Mouse (Mus musculus) hindbrain, embryonic 16.5 days (tissue): Measurements from ENCODE around the gene Zfp169. TPM values are rescaled to one million over a fixed set of nuclear protein-coding genes. Genes with fewer than 3 reads are reported as not detected.
A peak's percentile ranks its signal among the peaks of the same experiment; 100 is the strongest.

ENCODE experiments used
- ATAC-seq: fragments of 200-750 bp; cut with Nextera tagmentation; 2 replicates; pipeline ENCODE4 v1.8.0; 2017; ENCODE audit warnings: moderate TSS enrichment, moderate library complexity
- H3K27ac ChIP-seq: fragments of 300-500 bp; sonication (generic); 2 replicates; pipeline ENCODE4 v1.5.1; 2014; ENCODE audit warnings: low read depth, mild to moderate bottlenecking, control low read depth, low read length, moderate library complexity
- H3K27me3 ChIP-seq: fragments of 300-500 bp; sonication (generic); replicated peaks from 2 replicates; pipeline ENCODE4 v1.6.1; 2014; ENCODE audit warnings: low read length; ENCODE audit not compliant: control insufficient read depth, insufficient read depth
- H3K36me3 ChIP-seq: fragments of 300-500 bp; sonication (generic); 2 replicates; pipeline ENCODE4 v1.6.1; 2014; ENCODE audit warnings: mild to moderate bottlenecking, low read length, moderate library complexity, mixed read lengths; ENCODE audit not compliant: control insufficient read depth, insufficient read depth
- H3K4me1 ChIP-seq: fragments of 300-500 bp; sonication (generic); 2 replicates; pipeline ENCODE4 v1.6.1; 2014; ENCODE audit warnings: low read depth, low read length; ENCODE audit not compliant: control insufficient read depth, insufficient read depth
- H3K4me2 ChIP-seq: fragments of 300-500 bp; sonication (generic); 2 replicates; pipeline ENCODE4 v1.6.1; 2014; ENCODE audit warnings: mild to moderate bottlenecking, low read length, control low read depth, moderate library complexity
- H3K4me3 ChIP-seq: fragments of 300-500 bp; sonication (generic); 2 replicates; pipeline ENCODE4 v1.5.1; 2014; ENCODE audit warnings: mild to moderate bottlenecking, low read length, control low read depth, moderate library complexity
- H3K9ac ChIP-seq: fragments of 300-500 bp; sonication (generic); 2 replicates; pipeline ENCODE4 v1.6.1; 2014; ENCODE audit warnings: low read depth, mild to moderate bottlenecking, control low read depth, low read length, moderate library complexity
- H3K9me3 ChIP-seq: fragments of 300-500 bp; sonication (generic); 2 replicates; pipeline ENCODE4 v1.6.1; 2014; ENCODE audit warnings: mild to moderate bottlenecking, low read length, moderate library complexity; ENCODE audit not compliant: control insufficient read depth
- WGBS: fragments of 180-500 bp; shearing (Covaris S2); extraction: QIAGEN DNeasy Blood & Tissue Kit; methylation state at CpG from one replicate; pipeline ENCODE4 v1.1.7; 2014; 5-methylcytosine and 5-hydroxymethylcytosine counted together
- polyA plus RNA-seq: library from polyadenylated mRNA; unstranded; fragments of >200 nt; fragmentation: Nextera tagmentation; extraction: Ambion mirVana; gene quantifications from 2 replicates; pipeline ENCODE4 v1.2.1, GENCODE M21; 2015

The Zfp169 gene
- polyA plus RNA-seq, 1 experiment from 2014 or later: 5.7 TPM

DNA sequence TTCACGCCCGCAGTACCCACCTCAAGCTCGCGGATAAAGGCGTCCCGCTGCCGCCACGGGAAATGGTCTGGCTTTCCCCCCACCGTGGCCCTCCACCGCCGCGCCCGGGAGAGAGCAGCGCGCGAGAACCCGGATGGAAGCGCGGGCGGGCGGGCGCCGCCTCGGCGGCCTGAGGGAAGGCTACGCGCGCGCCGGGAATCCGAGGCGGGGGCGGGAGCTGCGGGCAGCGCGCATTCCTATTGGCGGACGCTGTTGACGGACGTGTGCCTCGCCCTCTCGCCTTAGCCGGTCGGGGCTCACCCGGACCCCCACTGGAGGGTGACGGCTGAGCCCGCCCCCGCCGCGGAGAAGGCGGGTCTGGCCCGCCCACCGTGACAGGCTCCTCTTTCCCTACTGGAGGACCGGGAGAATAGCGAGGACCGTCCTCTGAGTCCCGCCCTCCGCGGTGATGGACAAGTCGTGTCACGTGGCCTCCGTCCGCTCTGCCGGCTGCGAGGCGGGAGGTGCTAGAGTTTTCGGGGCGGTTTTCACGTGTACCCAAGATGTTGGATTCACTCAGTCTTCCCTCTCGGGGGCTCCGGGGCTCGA lies 33.2 kb upstream of the Zfp169 start:
- no peaks in the 10 kb centered on the region for H3K9me3 ChIP-seq
- peak; percentile 98 for ATAC-seq
- peak overlapping the region; percentile 86 for H3K4me2 ChIP-seq
- peak overlapping the region; percentile 100 for H3K27ac ChIP-seq
- peak overlapping the region; percentile 82 for H3K4me3 ChIP-seq
- WGBS: 0% methylated on average over 46 of the region's 72 CpGs
- peak overlapping the region; percentile 100 for H3K9ac ChIP-seq
- no peaks in the 10 kb centered on the region for H3K36me3 ChIP-seq
- peaks cover 15% of the 10 kb centered on the region for H3K4me1 ChIP-seq
- no peaks in the 10 kb centered on the region for H3K27me3 ChIP-seq

DNA sequence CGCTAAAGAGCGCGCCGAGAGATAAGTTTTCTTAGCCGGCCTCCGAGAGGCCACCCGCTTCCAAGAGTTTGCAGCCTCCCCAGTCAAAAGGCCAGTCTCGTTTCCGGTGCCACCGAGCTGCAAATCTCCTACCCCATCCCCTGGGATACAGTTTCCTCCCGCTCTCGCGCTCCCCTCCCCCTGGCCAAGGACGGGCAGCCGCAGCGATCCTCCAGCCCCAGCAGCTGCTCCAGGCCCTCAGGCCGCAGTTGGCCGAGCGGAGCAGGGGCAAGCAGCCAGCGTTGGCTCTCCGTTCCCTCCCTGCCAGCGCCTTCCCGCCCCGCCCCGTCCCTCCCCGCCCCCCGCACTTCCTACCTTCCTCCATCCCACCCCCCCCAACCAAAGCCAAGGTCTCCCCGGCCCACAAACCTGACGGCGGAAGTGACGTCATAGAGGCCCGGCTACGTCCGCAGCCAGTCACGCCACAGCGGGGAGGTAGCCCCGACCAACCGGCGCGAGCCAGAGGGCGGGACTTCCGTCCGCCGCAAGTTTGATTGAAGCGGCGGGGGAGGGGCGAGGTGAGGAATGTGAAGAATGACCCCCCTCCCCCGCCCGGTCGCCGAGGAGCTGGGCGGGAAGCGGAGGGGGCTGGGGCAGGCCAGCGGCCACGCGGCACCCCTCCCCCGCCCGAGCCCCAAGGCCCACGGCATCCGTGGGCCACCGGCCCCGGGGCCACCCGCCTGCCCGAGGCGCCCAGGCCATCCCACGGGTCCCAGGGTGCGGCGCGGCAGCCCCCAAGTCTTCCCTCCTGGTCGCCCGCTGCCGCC lies 32.4 kb upstream of the Zfp169 start:
- WGBS: under 1% methylated on average over 52 of the region's 72 CpGs
- peak overlapping the region; percentile 76 for H3K4me2 ChIP-seq
- peak overlapping the region; percentile 82 for H3K4me3 ChIP-seq
- H3K9ac ChIP-seq: peak overlapping the region; percentile 100
- H3K36me3 ChIP-seq: no peaks in the 10 kb centered on the region
- no peaks in the 10 kb centered on the region for H3K9me3 ChIP-seq
- peak overlapping the region; percentile 100 for H3K27ac ChIP-seq
- peaks cover 18% of the 10 kb centered on the region for H3K4me1 ChIP-seq
- no peaks in the 10 kb centered on the region for H3K27me3 ChIP-seq
- peak; percentile 84 for ATAC-seq

DNA sequence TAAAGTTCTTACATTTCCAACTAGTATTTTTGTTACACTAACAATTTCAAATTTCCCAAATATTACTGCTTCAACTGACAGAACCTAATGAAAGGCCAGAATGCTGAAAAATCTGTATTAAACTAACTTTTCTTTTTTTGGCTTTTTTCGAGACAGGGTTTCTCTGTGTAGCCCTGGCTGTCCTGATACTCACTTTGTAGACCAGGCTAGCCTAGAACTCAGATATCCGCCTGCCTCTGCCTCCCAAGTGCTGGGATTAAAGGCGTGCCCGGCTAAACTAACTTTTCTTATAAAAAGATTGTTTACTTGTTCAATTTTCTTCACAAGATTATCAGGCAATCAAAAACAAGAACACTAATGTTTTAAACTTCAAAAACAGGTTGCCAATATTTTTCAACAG lies 31.6 kb upstream of the Zfp169 start:
- Histone ChIP-seq H3K27ac (no peak overlapping the region), H3K36me3 (no peaks in the 10 kb centered on the region), H3K27me3 (no peaks in the 10 kb centered on the region), H3K4me2 (peak overlapping the region; percentile 76), H3K4me1 (peaks cover 24% of the 10 kb centered on the region), H3K9me3 (no peaks in the 10 kb centered on the region), H3K4me3 (peak overlapping the region; percentile 82), H3K9ac (no peak overlapping the region)
- 47% methylated on average over 4 of the region's 4 CpGs for WGBS
- no peak for ATAC-seq

GRCm38 (mm10) chr13:48544391-48544790 lies 31.1 kb upstream of the Zfp169 start:
- H3K36me3 ChIP-seq: no peaks in the 10 kb centered on the region
- peaks cover 27% of the 10 kb centered on the region for H3K4me1 ChIP-seq
- no peak overlapping the region for H3K9ac ChIP-seq
- H3K4me3 ChIP-seq: no peak overlapping the region
- no peak overlapping the region for H3K27ac ChIP-seq
- no peak for ATAC-seq
- no peaks in the 10 kb centered on the region for H3K27me3 ChIP-seq
- H3K4me2 ChIP-seq: peak overlapping the region; percentile 37
- no peaks in the 10 kb centered on the region for H3K9me3 ChIP-seq

DNA sequence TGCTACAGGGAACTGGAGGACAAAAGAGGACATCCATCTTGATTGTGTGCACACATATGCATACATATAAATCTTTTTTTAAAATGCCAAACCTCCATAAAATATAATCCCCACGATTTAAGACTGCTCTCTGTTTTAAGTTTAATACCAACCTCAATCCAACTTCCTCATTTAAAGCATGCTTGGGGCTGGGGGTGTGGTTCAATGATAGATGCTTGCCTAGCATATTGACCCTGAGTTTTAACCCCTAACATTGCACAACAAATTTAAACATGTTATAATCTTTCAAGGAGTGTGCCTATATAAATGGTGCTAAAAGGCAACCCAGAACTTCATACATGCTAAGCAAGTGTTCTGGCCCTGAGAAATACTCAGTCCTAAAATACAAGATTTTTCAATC lies 27.2 kb upstream of the Zfp169 start:
- ATAC-seq: no peak
- H3K4me2 ChIP-seq: no peak overlapping the region
- WGBS: 57% methylated on average over 1 of the region's 1 CpGs

GRCm38 (mm10) chr13:48533441-48533840 lies 20.2 kb upstream of the Zfp169 start:
- Histone ChIP-seq H3K27me3 (no peaks in the 10 kb centered on the region), H3K9me3 (no peaks in the 10 kb centered on the region), H3K4me1 (peaks cover 2% of the 10 kb centered on the region; the same call in 1 of the 2 replicates), H3K36me3 (peaks cover 2% of the 10 kb centered on the region; the same call in 1 of the 2 replicates), H3K9ac (no peak overlapping the region), H3K27ac (no peak overlapping the region), H3K4me2 (no peak overlapping the region), H3K4me3 (no peak overlapping the region)
- WGBS: 89% methylated on average over 5 of the region's 5 CpGs
- ATAC-seq: no peak

More for the DNA sequence above, 27.2 kb upstream of the Zfp169 start:
- Histone ChIP-seq H3K4me1 (peaks cover 29% of the 10 kb centered on the region), H3K9me3 (no peaks in the 10 kb centered on the region), H3K9ac (no peak overlapping the region), H3K27ac (no peak overlapping the region), H3K4me3 (no peak overlapping the region), H3K36me3 (peaks cover 2% of the 10 kb centered on the region; the same call in 1 of the 2 replicates), H3K27me3 (no peaks in the 10 kb centered on the region)

DNA sequence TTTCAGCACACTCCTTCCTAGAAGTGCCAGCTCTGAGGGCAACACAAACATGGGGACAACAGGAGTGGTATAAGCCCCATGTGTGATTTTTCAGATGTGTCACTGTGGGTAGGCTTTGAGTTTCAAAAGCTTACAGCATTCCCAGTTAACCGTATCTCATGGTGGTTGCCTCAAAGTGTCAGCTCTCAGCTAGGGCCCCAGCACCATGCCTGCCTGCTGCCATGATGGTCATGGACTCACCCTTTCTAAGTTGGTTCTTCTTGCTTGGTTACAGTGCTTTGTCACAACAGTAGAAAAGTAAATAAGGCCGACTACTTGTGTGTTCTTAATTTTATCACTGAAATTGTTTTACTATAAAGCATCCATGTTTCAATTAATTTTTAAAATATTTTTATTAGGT lies 18.2 kb upstream of the Zfp169 start:
- WGBS: 81% methylated on average over 2 of the region's 2 CpGs
- Histone ChIP-seq H3K36me3 (no peaks in the 10 kb centered on the region), H3K9ac (no peak overlapping the region), H3K9me3 (no peaks in the 10 kb centered on the region), H3K4me3 (no peak overlapping the region), H3K4me1 (no peaks in the 10 kb centered on the region), H3K27me3 (no peaks in the 10 kb centered on the region), H3K4me2 (no peak overlapping the region), H3K27ac (no peak overlapping the region)
- no peak for ATAC-seq

- Histone ChIP-seq H3K27me3 (no peaks in the 10 kb centered on the region), H3K4me2 (no peak overlapping the region), H3K27ac (no peak overlapping the region), H3K4me3 (no peak overlapping the region), H3K9me3 (no peaks in the 10 kb centered on the region), H3K4me1 (no peaks in the 10 kb centered on the region), H3K9ac (no peak overlapping the region), H3K36me3 (no peaks in the 10 kb centered on the region)
- 75% methylated on average over 2 of the region's 2 CpGs for whole genome bisulfite sequencing
- peak; percentile 24; the same call in 1 of the 2 replicates for ATAC-seq
Measured at GRCm38 (mm10) chr13:48530685-48531084, 17.4 kb upstream of the Zfp169 start.

DNA sequence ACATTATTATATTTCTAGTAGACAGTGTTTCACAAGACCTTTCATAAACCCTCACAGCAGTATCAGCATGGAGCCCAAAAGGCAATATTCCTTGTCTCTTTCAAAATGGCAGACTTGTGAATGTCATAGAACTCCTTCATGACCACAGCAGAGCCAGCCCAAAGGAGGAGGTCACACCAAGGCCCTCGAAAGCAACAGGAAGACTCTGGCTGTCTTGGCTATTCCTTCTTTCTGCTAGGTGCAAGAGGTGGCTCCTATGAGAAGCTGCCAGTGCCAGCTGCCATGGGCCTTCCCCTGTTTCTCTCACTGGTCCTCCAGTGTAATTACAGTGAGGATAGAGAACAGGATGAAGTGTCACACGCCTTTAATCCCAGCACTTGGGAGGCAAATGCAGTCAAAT lies 15.8 kb upstream of the Zfp169 start:
- no peak overlapping the region for H3K4me2 ChIP-seq
- H3K36me3 ChIP-seq: no peaks in the 10 kb centered on the region
- ATAC-seq: 0 out of 2 replicates have a peak, but pooled peaks have one; percentile 16
- H3K27me3 ChIP-seq: no peaks in the 10 kb centered on the region
- no peaks in the 10 kb centered on the region for H3K9me3 ChIP-seq
- H3K9ac ChIP-seq: no peak overlapping the region
- 54% methylated on average over 2 of the region's 2 CpGs for WGBS
- no peak overlapping the region for H3K27ac ChIP-seq
- no peak overlapping the region for H3K4me3 ChIP-seq
- no peaks in the 10 kb centered on the region for H3K4me1 ChIP-seq
